Mouse (Mus musculus) c-Kit-positive CD71-negative TER-119-negative erythroid progenitor cells, embryonic 14.5 days (primary cell): ENCODE measurements at regions not wholly inside any gene's neighbourhood (a gene's known extent, or its start where the extent isn't known, plus 50 kb on each side); places are given as distances from the start of the nearest gene placed in this dataset.
A peak's percentile ranks its signal among the peaks of the same experiment; 100 is the strongest.

Source experiments
- DNase-seq: peaks from one replicate; pipeline ENCODE4 v3.0.0-alpha.2; 2013; ENCODE audit warnings: low read depth

DNA sequence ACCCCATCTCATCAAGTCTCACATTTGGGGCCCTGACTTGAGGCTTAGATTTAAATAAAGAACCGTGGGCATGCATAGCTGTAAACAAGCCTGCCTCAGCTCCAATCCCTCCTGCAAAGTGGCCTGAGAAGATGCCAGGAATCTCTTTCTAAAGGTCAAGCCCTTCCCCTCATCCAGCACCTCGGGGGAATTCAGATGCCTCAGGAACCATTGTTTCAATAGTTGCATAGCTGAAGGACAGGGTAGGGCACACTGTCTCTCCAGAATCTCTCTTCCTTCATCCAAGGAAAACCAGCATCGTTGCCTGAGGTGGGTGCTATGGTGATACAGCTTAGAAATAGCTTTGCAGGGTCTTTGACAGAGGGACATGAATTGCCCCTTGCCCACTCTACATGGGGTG lies 154.4 kb downstream of the Thbs2 start:
- no peak for DNase-seq

DNA sequence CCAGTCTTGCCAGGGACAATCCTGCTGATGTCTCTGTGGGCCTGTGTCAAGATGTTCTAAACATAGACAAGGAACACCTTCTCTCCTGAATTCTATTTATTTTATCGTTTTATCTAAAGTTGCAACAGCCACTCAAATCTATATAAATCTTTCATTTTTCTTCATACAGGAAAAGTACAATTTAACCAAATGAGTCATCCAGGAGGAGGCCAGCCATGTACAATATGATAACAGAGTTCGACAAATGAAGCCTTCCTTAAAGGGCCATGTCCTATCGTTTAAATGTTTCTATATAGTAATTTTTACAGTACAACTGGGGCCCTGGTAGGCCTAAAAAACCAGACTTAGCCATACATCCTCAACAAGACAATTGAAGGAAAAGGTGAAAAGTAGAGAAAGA lies 154.8 kb downstream of the Thbs2 start:
- no peak for DNase-seq

DNA sequence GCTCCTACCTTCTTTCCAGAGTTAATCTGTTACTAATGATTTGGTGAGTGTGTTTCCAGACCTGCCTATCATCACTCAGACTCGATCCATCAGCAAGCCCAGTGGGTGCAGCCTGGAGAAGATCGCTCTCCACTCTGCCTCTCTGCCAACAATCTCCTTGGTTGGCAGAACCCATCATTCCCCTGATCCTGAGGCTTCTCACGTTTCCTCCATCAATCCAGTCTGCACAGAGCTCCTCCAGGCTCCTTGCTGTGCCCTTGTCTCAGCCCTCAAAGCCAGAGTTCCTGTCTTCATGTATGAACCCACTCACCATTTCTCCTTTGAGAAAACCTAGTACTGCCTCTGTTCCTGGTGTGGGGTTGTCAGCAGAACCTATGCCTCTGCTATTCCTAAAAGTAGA lies 155.5 kb downstream of the Thbs2 start:
- no peak for DNase-seq

GRCm38 (mm10) chr17:14532979-14533314 lies 161.1 kb downstream of the Thbs2 start:
- no peak for DNase-seq

GRCm38 (mm10) chr17:14532298-14532978 lies 161.6 kb downstream of the Thbs2 start:
- no peak for DNase-seq

DNA sequence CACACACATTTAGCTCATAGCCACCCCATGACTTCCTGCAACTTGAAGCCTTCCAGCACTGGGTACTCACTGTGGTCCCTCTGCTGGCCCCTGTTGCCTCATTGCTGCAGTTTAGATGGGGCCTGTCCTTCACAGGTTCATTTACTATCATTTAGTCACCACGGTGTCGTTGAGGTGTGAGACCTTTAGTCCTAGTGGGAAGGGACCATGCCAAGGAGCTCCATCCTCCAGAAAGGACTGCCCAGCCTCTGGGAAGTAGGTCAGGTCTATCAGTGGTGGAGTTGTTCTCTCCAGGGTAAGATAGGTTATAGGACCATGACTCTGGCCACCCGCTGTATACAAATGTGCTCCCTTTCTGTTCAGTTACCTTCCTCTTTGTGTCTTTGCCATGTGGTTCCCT lies 162.2 kb downstream of the Thbs2 start:
- DNase-seq, result no peak

GRCm38 (mm10) chr17:14527691-14528090 lies 166.3 kb downstream of the Thbs2 start:
- no peak for DNase-seq

DNA sequence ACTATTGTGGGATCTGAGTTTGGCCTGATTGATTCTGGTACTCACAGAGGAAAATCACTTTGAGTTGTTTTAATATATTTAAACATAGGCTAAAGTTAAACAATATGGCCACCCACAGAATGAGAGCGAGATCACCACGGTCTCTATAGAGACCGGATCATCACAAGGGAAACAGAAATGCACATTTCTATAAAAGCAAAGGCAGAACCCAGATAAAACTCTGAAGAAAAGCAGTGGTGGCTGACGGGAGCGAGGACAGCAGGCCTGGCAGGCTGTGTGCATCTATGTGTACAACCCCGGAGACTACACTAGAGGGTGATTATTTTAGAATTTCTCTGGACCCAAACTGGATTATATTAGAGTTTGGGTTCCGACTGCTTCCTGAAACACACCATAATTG lies 168.8 kb downstream of the Thbs2 start:
- DNase-seq, result no peak

- peak; percentile 55 for DNase-seq
Observed at GRCm38 (mm10) chr17:14524426-14525236, 169.4 kb downstream of the Thbs2 start.

DNA sequence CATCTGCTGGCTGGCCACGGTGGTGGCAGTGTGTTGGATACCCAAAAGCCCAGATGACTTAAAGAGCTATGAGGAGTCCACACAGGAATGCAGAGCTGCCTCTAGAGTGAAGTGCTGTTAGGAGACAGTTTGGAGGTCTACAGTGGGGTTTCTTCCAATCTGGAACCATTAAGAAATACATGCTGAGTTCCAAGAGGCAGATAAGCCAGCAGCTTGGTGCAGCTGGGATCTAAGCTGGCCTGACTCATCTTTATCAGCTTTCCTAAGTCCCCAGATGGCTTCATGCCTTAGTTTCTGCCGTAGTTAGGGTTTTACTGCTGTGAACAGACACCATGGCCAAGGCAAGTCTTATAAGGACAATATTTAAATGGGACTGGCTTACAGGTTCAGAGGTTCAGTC lies 172.0 kb downstream of the Thbs2 start:
- no peak for DNase-seq

DNA sequence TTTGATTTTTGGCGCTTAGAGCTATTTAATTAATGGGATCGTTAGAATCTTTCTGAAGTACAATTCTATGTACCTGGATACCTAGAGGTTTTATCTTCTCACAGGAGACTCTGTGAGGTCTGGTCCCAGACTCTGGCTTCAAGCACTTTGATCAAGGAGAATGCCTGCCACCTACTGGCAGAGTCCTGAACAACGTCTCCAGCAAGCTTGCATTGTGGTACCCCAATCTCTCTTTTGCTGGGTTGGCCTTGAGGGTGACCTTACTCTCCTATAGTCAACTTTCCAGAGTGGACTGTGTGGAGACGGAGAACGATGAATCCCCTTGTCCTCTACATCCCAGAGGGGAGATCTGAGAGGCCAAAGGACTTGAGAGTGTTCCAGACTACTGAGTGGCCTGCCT lies 173.5 kb downstream of the Thbs2 start:
- peak; percentile 30 for DNase-seq

DNA sequence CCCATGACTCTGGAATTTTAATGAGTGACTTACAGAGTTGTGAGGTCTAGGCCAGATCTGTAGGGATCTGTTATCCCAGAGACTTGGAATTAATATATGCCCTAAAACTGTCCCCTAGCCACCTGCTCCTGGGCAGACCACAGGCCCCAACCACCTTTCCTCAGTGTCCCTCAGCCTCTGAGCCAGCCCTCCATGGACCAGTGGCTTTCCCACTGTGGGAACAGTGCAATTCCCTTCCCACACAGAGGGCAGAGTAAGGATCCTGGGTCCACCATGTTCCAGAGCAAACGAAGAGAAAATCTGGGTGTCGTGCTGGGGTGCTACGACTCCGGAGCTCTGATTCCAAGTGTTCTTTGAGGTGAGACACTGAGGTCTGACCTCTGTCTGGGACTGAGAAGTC lies 174.7 kb downstream of the Thbs2 start:
- no peak for DNase-seq

DNA sequence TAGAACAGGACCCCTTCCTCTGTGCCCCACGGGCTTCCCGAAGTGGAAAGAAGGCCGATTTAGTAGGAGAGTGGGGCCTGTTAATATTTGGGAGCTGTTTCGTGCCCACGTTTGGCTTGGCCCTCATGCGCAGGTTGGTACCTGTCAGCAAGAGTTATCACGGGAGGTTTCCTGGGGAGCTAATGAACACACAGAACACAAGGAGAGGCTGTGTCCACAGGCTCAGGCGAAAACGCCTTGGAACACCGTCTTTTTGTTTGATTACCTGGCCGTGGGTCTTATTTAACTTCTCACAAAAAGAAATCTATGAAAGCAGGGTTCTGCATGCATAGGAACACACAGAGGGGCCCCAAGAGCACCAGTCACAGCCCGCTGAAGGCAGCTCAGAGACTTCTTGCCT lies 175.8 kb downstream of the Thbs2 start:
- DNase-seq, result no peak

- DNase-seq, result no peak
Observed at GRCm38 (mm10) chr17:14517368-14517767, 176.7 kb downstream of the Thbs2 start.

- DNase-seq, result peak; percentile 5
Observed at GRCm38 (mm10) chr17:14516097-14516496, 177.9 kb downstream of the Thbs2 start.

DNA sequence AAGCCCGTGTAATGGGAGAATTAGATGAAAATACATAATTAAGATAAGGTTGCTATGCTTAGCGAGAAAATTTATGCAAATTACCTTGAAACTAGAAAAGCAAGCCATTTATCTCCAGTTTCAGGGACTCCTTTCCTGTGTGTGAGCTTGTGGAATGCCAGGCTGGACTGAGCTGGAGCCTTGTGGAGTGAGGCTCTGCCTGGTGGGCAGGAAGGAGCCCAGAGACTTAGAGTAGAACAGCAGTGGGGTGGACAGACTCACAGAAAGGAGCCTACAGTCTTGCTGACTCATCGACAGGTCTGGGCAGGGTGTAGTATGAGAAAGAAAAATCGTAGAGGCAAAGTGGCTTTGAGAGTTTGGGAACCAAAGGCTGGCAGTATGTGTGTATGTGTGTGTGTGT lies 180.6 kb downstream of the Thbs2 start:
- DNase-seq, result no peak

- DNase-seq, result no peak
Observed at GRCm38 (mm10) chr17:14510486-14510885, 183.5 kb downstream of the Thbs2 start.

GRCm38 (mm10) chr17:14507111-14507510 lies 186.9 kb downstream of the Thbs2 start:
- DNase-seq, result no peak

DNA sequence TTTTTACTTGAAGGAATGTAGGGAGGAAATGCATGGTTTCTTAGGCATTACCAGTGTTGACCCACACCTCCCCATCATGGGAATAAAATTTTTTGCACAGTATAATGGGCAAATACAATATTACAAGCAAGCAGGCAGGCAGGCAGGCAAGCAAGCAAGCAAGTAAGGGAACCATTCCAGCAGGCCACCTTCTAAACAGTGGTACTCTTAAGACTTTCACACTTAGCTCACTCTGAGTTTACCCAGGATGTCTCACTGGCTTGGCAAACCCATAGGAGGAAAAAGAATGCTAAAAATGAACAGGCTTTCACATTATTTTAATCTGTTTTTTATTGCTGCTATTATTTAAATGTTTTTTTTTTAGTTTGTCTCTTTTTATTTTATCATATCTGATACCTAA lies 187.9 kb downstream of the Thbs2 start:
- no peak for DNase-seq

DNA sequence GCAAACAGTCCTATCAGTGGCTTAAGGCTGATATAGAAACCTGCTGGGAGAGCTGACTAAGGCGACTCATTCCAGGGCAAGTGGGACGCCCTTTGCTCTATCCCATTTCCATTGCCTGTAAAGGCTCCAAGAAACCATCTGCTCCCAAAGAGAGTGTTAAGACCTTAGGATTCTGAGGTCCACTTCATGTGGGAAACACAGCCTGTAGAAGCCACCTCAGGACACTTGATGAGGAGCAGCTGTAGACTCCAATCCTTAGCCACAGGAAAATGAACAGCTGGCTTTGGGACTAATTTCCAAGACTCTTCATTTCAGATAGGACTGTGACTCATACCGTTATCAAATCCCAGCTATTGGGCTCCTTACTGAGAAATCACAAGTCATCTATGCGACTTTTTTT lies 188.6 kb downstream of the Thbs2 start:
- DNase-seq, result no peak

GRCm38 (mm10) chr17:14503670-14504069 lies 190.4 kb downstream of the Thbs2 start:
- no peak for DNase-seq

DNA sequence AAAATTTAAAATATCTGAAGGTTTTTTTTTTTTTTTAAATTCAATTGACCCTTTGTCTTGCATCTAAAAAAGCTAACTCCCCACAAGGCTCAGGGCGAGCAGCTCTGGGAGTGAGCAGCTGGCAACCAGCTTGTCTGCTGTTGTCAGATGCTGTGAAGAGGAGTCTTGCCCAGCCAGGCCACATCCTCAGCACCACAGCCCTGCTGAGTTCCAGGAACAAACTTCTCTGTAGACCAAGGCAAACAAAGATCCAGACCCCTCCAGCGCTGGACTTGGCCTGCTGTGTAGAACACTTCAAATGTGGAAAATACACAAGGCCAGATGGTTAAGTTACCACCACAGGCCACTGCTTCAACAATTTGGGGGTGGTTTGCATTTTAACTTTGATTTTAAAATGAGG lies 192.7 kb downstream of the Thbs2 start:
- DNase-seq, result no peak

GRCm38 (mm10) chr17:14497086-14497485 lies 196.9 kb downstream of the Thbs2 start:
- no peak for DNase-seq

DNA sequence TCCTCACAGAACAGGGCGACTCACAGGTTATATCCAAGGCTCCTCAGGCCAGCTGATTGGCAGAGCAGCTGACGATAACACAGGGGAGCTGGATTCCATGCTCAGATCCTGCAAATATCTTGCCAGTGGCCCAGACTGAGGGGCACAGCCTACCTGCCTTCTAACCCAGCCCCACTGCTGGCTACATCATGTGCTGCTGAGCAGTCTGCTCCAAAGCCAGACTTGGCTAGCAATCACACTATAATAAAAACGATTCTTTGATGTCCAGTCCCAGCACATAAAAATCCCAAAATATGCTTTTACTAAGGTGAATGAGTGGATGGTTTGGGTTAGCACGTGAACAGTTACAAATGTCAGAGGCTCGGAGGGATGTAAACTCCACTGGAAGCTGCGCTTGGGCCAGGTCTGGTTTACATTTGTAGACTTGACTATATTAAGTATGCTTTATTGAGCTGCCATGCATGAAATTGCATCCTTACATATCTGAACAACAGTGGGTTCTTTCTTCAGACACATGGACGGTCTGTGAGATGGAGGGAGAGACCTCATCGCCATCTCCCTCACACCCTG lies 200.2 kb downstream of the Thbs2 start:
- DNase-seq, result no peak
